ENCODE assay signal across 9 mouse cellular contexts in the genomic region with DNA sequence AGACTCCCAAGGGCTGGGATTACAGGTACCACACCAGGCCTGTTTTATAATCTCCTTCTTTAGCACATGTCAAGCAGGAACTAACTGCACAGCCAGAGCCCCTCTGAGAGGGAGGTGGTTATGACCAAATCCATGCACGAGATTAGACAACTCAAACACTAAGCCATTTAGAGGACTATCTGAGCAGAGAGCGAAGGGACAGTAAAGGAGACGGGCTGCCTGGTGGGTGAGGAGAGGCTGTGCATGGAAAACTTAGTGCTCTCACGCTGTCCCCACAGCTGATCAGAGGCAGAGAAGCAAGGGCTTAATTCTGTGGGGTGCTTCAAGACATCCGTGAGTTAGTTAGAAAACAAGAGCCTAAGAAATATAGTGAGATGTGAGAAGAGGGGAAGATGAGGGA. TPM values are rescaled to one million over a fixed set of nuclear protein-coding genes. Genes with fewer than 3 reads are reported as not detected.
DNase-seq lines count a peak whose midpoint lies in the region; ATAC-seq and TF ChIP-seq lines count a peak whose summit lies in the region.
"Had no signal": no experiment of that assay in that cellular context is flagged by ENCODE, and none has a peak within 500 bp of the region (broad histone marks: within the 10 kb centered on the region; RNA-seq: fewer than 3 reads in every experiment).

No protein-coding gene starts in this region.

- ATAC-seq in forebrain, embryonic 15.5 days (replicated peaks), result peak; percentile 62; the same call in 1 of the 2 replicates
- no peak for ATAC-seq in liver, embryonic 13.5 days (ENCODE audit: low read depth)

- peaks cover 17% of the 10 kb centered on the region for H3K4me1 ChIP-seq in heart, embryonic 10.5 days
- peaks cover 26% of the 10 kb centered on the region for H3K4me1 ChIP-seq in E14TG2a.4 (replicated peaks; ENCODE audit: low read depth, low read length)
- peaks cover 19% of the 10 kb centered on the region for H3K4me1 ChIP-seq in forebrain, embryonic 15.5 days
- H3K4me1 ChIP-seq in liver, embryonic 13.5 days (replicated peaks), result no peaks in the 10 kb centered on the region

- H3K27ac ChIP-seq in heart, embryonic 10.5 days, result no peak overlapping the region
- H3K27ac ChIP-seq in forebrain, embryonic 15.5 days (replicated peaks), result peak overlapping the region; percentile 61
- no peak overlapping the region for H3K27ac ChIP-seq in liver, embryonic 13.5 days

- no peaks in the 10 kb centered on the region for H3K9me3 ChIP-seq in heart, embryonic 10.5 days
- no peaks in the 10 kb centered on the region for H3K9me3 ChIP-seq in E14TG2a.4 (ENCODE audit: low read length)
- H3K9me3 ChIP-seq in forebrain, embryonic 15.5 days, result no peaks in the 10 kb centered on the region
- no peaks in the 10 kb centered on the region for H3K9me3 ChIP-seq in liver, embryonic 13.5 days (replicated peaks)

- H3K4me3 ChIP-seq in heart, embryonic 10.5 days, result peak overlapping the region; percentile 57
- 0 out of 2 replicates have a peak overlapping the region, but pooled peaks have one; percentile 49 for H3K4me3 ChIP-seq in E14TG2a.4 (replicated peaks; ENCODE audit: low read length)
- H3K4me3 ChIP-seq in forebrain, embryonic 15.5 days, result peak overlapping the region; percentile 44
- no peak overlapping the region for H3K4me3 ChIP-seq in liver, embryonic 13.5 days (replicated peaks)

- H3K36me3 ChIP-seq in heart, embryonic 10.5 days, result 0 out of 2 replicates have a peak, but pooled peaks cover 3% of the 10 kb centered on the region
- H3K36me3 ChIP-seq in E14TG2a.4 (ENCODE audit: insufficient read depth, low read length), result peaks cover 17% of the 10 kb centered on the region
- H3K36me3 ChIP-seq in forebrain, embryonic 15.5 days, result no peaks in the 10 kb centered on the region
- no peaks in the 10 kb centered on the region for H3K36me3 ChIP-seq in liver, embryonic 13.5 days

- H3K4me2 ChIP-seq in forebrain, embryonic 15.5 days (replicated peaks), result peak overlapping the region; percentile 74
- H3K4me2 ChIP-seq in liver, embryonic 13.5 days, result peak overlapping the region; percentile 32

- intact Hi-C loops in heart, postnatal 14 days (cut with DNase I), result no loop called here

- no peak for DNase-seq in heart, embryonic 10.5 days (ENCODE audit: low spot score)
- no peak for DNase-seq in heart, postnatal 14 days
- no peak for DNase-seq in liver, embryonic 13.5 days
- DNase-seq in ovary, adult 18-20 months (ENCODE audit: low spot score), result no peak
- no peak for DNase-seq in thymus, postnatal 14 days
- no peak for DNase-seq in urinary bladder, postnatal 25 days (ENCODE audit: low spot score)

- WGBS in heart, embryonic 10.5 days, result 20% methylated on average over 5 of the region's 5 CpGs
- 9% methylated on average over 5 of the region's 5 CpGs for WGBS in forebrain, embryonic 15.5 days
- WGBS in liver, embryonic 13.5 days (ENCODE audit: insufficient replicate concordance), result 27% methylated on average over 5 of the region's 5 CpGs

- TF ChIP-seq CTCF in E14TG2a.4 (conservative IDR thresholded peaks at IDR 0.05; ENCODE audit: low read length), result no peak

- peaks cover 10% of the 10 kb centered on the region; the same call in 1 of the 2 replicates for H3K27me3 ChIP-seq in heart, embryonic 10.5 days (ENCODE audit: insufficient read depth, poor library complexity, severe bottlenecking)
- H3K27me3 ChIP-seq in E14TG2a.4 (ENCODE audit: insufficient read depth, low read length), result no peaks in the 10 kb centered on the region
- H3K27me3 ChIP-seq in forebrain, embryonic 15.5 days, result no peaks in the 10 kb centered on the region
- H3K27me3 ChIP-seq in liver, embryonic 13.5 days, result peaks cover 9% of the 10 kb centered on the region

- peak overlapping the region; percentile 39 for H3K9ac ChIP-seq in forebrain, embryonic 15.5 days (replicated peaks)
- H3K9ac ChIP-seq in liver, embryonic 13.5 days, result no peak overlapping the region

RNA-seq across cellular contexts. Expression of a gene that starts 30.9 kb away (rescaled TPM):
- polyA plus RNA-seq in heart, embryonic 10.5 days (2016; fragmentation: Nextera tagmentation; extraction: Ambion mirVana), result 2.3 and 3.7 TPM in 2 replicates
- 1 to 10 TPM; 1.0 to 1.8 TPM for total RNA-seq in heart, postnatal 14 days (2021)
- polyA plus RNA-seq in forebrain, embryonic 15.5 days (2015; fragmentation: Nextera tagmentation; extraction: Ambion mirVana), result 8.5 and 9.5 TPM in 2 replicates
- 0.29 and 0.41 TPM in 2 replicates for polyA plus RNA-seq in liver, embryonic 13.5 days (2015; fragmentation: Nextera tagmentation; extraction: Ambion mirVana)
- total RNA-seq: hematopoietic stem cell, adult 5-6 weeks had no signal

RNA-seq across cellular contexts. Expression of a gene that starts 31.0 kb away (rescaled TPM):
- polyA plus RNA-seq in heart, embryonic 10.5 days (2016; fragmentation: Nextera tagmentation; extraction: Ambion mirVana), result 7.5 and 9.3 TPM in 2 replicates
- 1 to 10 TPM; 9.2 to 9.3 TPM for total RNA-seq in heart, postnatal 14 days (2021)
- polyA plus RNA-seq in forebrain, embryonic 15.5 days (2015; fragmentation: Nextera tagmentation; extraction: Ambion mirVana), result 17.2 and 18.5 TPM in 2 replicates
- polyA plus RNA-seq in liver, embryonic 13.5 days (2015; fragmentation: Nextera tagmentation; extraction: Ambion mirVana), result 1.6 and 1.8 TPM in 2 replicates

RNA-seq across cellular contexts. Expression of a gene that starts 49.6 kb away (rescaled TPM):
- polyA plus RNA-seq in heart, embryonic 10.5 days (2016; fragmentation: Nextera tagmentation; extraction: Ambion mirVana), result not detected in 2 replicates
- total RNA-seq in heart, postnatal 14 days (2021), result 1 to 10 TPM in 1 of 2 experiments, under 1 TPM in 1; 0.76 to 1.2 TPM
- 2.3 and 2.7 TPM in 2 replicates for polyA plus RNA-seq in forebrain, embryonic 15.5 days (2015; fragmentation: Nextera tagmentation; extraction: Ambion mirVana)
- polyA plus RNA-seq in liver, embryonic 13.5 days (2015; fragmentation: Nextera tagmentation; extraction: Ambion mirVana), result 0.01 TPM in 1 of 2 replicates, not detected in the other
- total RNA-seq: hematopoietic stem cell, adult 5-6 weeks had no signal

RNA-seq across cellular contexts. Expression of a gene that starts 58.7 kb away (rescaled TPM):
- 29.4 and 31.2 TPM in 2 replicates for polyA plus RNA-seq in heart, embryonic 10.5 days (2016; fragmentation: Nextera tagmentation; extraction: Ambion mirVana)
- total RNA-seq in heart, postnatal 14 days (2021), result 10 to 100 TPM; 43.3 to 43.6 TPM
- 22.3 and 25.2 TPM in 2 replicates for polyA plus RNA-seq in forebrain, embryonic 15.5 days (2015; fragmentation: Nextera tagmentation; extraction: Ambion mirVana)
- 8.7 and 10.0 TPM in 2 replicates for polyA plus RNA-seq in liver, embryonic 13.5 days (2015; fragmentation: Nextera tagmentation; extraction: Ambion mirVana)
